Mouse (Mus musculus): ENCODE measurements at regions not wholly inside any gene's neighbourhood (a gene's known extent, or its start where the extent isn't known, plus 50 kb on each side); places are given as distances from the start of the nearest gene placed in this dataset.

DNA sequence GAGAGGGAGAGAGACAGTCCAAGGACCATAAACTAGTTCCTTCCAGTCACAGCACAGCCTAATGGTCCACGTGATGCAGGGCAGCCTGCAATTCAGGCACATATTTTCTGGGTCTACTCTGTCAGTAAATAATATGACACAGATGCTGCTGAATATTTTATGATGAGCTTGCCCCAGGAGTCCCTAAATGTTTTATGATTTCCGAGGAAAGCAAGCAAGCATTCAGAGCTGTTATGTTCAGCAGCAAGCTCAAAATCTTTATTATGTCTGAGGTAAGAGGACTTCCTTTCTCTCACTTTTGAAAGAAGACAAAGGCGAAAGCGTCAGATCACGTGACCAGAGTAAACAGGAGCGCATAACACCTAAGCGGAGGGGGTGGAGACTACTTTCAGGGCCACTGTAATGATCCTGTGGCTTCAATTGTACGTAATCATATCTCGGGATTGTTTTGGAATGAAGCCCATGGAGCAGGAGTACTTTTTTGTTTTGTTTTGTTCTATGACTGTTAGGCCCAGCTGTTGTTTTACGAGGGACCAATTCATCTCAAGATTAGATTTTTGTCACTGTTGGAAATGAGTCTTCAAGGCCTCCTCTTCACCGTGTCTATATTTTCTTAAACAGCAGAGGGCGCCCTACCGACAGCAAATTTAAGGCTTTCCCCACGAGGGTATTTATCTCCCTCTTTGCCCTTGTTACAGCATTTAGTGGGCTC is 107.8 kb downstream of the Cavin4 start:
- no peak overlapping the region for H3K9ac ChIP-seq
- H3K27me3 ChIP-seq: no peaks in the 10 kb centered on the region
- H3K36me3 ChIP-seq: no peaks in the 10 kb centered on the region
- no peaks in the 10 kb centered on the region for H3K9me3 ChIP-seq (replicated peaks)
- H3K4me1 ChIP-seq (replicated peaks): peaks cover 3% of the 10 kb centered on the region; the same call in 1 of the 2 replicates
- ATAC-seq (replicated peaks; ENCODE audit: insufficient number of reproducible peaks, insufficient read depth, low FRiP score, low read depth): no peak
- H3K4me2 ChIP-seq: no peak overlapping the region
- H3K4me3 ChIP-seq: no peak overlapping the region
- 31% methylated on average over 14 of the region's 14 CpGs for WGBS
- H3K27ac ChIP-seq: no peak overlapping the region

DNA sequence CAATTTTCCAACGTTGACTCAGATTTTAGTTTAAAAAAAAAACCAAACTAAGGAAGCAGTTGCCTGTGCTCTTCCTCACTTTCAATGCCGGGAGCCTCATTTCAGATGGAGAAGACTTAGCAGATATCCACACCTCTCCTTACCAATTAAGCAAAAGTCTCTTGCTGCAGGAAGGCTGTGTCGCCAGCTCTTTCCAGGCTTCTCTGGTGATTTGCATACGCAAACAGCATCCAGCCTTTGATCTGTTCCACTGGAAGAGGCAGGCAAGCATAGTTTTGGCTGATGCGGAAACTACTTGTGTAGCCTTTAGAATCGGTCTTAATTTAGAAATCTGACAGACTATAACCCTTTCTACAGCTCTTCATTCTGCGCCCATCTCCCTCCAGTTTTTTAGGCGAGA is 108.5 kb downstream of the Cavin4 start:
- Histone ChIP-seq H3K4me2 (no peak overlapping the region), H3K9me3 (replicated peaks) (no peaks in the 10 kb centered on the region), H3K27ac (no peak overlapping the region), H3K36me3 (no peaks in the 10 kb centered on the region), H3K4me3 (no peak overlapping the region), H3K9ac (no peak overlapping the region), H3K27me3 (no peaks in the 10 kb centered on the region), H3K4me1 (replicated peaks) (peaks cover 3% of the 10 kb centered on the region; the same call in 1 of the 2 replicates)
- 58% methylated on average over 8 of the region's 8 CpGs for WGBS
- ATAC-seq (replicated peaks; ENCODE audit: insufficient number of reproducible peaks, insufficient read depth, low FRiP score, low read depth): no peak

DNA sequence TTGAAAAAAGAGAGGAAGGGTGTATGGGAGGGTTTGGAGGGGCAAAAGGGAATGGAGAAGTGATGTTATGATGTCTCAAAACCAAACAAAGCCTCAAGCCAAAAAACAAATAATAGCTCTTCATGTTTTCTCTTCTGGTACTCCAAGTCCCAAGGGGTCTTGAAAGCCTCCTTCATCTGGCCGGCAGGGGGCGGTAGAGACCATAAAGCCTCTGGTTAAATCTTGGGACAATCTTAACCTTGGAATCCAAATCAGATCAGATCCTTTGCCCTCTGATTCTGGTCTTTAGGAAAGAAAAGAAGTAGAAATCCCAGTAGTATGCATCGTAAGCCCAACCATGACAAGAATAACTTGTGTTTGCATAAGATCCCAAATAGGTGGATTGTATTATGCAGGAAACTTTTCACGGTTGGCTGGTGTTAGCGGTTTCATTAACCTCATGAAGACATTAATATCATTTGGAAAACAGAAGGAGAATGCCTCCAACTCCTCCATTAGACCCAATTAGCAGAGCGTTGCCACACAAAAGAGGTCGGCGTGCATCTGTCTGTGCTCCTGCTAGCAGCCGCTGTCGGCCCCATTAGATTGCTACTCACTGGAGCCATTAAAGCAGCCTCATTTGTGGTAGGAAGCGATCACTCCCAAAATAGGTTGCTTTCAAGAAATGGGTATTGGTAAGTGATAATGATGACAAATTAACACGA is 116.0 kb downstream of the Cavin4 start:
- Histone ChIP-seq H3K9me3 (replicated peaks) (no peaks in the 10 kb centered on the region), H3K4me3 (no peak overlapping the region), H3K36me3 (no peaks in the 10 kb centered on the region), H3K27ac (no peak overlapping the region), H3K27me3 (no peaks in the 10 kb centered on the region), H3K9ac (no peak overlapping the region), H3K4me2 (no peak overlapping the region), H3K4me1 (replicated peaks) (peaks cover 3% of the 10 kb centered on the region; the same call in 1 of the 2 replicates)
- 70% methylated on average over 12 of the region's 12 CpGs for WGBS
- no peak for ATAC-seq (replicated peaks; ENCODE audit: insufficient number of reproducible peaks, insufficient read depth, low FRiP score, low read depth)

DNA sequence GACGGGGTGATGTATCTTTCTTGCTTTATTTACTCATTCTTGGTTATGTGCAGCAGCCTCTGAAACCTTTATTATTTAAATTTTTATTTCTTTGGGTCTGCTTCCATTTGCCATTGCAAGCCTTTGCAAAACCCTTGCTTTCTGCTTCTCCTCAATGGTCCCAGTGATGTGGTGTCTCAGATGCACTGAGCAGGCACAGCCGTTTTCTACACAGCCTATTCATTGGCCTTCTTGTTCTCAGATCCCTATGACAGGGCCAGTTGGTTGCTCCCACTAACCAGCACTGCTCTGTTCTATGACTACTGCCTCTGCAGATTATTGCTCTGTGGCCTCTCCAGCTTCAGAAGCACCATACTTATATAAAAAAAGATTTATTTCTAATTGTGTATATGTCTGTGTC is 116.6 kb downstream of the Cavin4 start:
- H3K9me3 ChIP-seq (replicated peaks): no peaks in the 10 kb centered on the region
- no peak for ATAC-seq (replicated peaks; ENCODE audit: insufficient number of reproducible peaks, insufficient read depth, low FRiP score, low read depth)
- WGBS: 87% methylated on average over 2 of the region's 2 CpGs
- peaks cover 2% of the 10 kb centered on the region; the same call in 1 of the 2 replicates for H3K4me1 ChIP-seq (replicated peaks)
- H3K27me3 ChIP-seq: no peaks in the 10 kb centered on the region
- H3K9ac ChIP-seq: no peak overlapping the region
- no peaks in the 10 kb centered on the region for H3K36me3 ChIP-seq
- no peak overlapping the region for H3K4me3 ChIP-seq
- no peak overlapping the region for H3K27ac ChIP-seq
- no peak overlapping the region for H3K4me2 ChIP-seq

DNA sequence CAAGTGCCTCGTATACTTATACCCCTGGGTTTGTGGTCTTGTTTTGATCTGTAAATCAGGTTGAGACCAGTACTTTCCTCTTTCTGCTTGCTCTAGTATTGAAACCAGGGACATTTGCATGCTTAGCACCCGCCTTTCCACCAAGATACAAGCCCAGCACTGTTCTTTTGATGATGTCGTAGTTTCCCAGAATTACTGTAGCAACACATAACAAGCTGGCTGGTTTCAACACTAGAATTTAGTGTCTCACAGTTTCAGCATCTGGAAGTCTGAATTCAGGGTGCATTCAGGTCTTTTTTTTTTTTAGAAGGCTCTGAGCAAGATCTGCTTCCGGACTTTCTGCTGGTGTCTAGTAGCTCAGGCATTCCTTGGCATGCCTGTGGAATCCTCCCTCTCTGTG is 117.8 kb downstream of the Cavin4 start:
- WGBS: 64% methylated on average over 4 of the region's 4 CpGs
- Histone ChIP-seq H3K4me1 (replicated peaks) (no peaks in the 10 kb centered on the region), H3K36me3 (no peaks in the 10 kb centered on the region), H3K4me2 (no peak overlapping the region), H3K27me3 (no peaks in the 10 kb centered on the region), H3K9me3 (replicated peaks) (no peaks in the 10 kb centered on the region), H3K9ac (no peak overlapping the region), H3K27ac (no peak overlapping the region), H3K4me3 (no peak overlapping the region)
- no peak for ATAC-seq (replicated peaks; ENCODE audit: insufficient number of reproducible peaks, insufficient read depth, low FRiP score, low read depth)

- Histone ChIP-seq H3K27me3 (no peaks in the 10 kb centered on the region), H3K4me3 (no peak overlapping the region), H3K4me2 (no peak overlapping the region), H3K4me1 (replicated peaks) (no peaks in the 10 kb centered on the region), H3K36me3 (no peaks in the 10 kb centered on the region), H3K9me3 (replicated peaks) (no peaks in the 10 kb centered on the region), H3K27ac (no peak overlapping the region), H3K9ac (no peak overlapping the region)
- 73% methylated on average over 3 of the region's 3 CpGs for WGBS
- no peak for ATAC-seq (replicated peaks; ENCODE audit: insufficient number of reproducible peaks, insufficient read depth, low FRiP score, low read depth)
Observed at GRCm38 (mm10) chr4:48782686-48783085, 119.4 kb downstream of the Cavin4 start.

DNA sequence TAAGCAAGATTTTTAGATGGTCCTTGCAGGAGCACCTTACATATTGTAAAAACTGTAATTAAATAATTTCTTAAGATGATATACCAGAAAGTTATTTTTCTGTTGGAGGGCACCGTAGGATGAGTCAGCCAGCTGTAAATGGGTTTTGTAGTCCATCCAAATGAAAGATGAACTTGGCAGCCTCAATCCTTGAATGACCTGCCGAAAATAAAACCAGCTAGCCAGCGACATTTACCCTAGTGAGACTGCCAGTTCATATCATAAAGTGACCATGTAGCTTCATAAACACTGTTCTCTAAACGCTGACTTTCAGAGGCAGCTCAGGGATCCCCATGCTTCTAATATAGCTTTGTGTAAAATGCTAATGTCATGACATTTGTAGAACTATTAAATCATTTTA is 127.8 kb downstream of the Cavin4 start:
- H3K4me2 ChIP-seq: no peak overlapping the region
- H3K9ac ChIP-seq: no peak overlapping the region
- no peak overlapping the region for H3K27ac ChIP-seq
- no peaks in the 10 kb centered on the region for H3K36me3 ChIP-seq
- WGBS: 72% methylated on average over 4 of the region's 4 CpGs
- H3K4me3 ChIP-seq: no peak overlapping the region
- no peaks in the 10 kb centered on the region for H3K4me1 ChIP-seq (replicated peaks)
- no peaks in the 10 kb centered on the region for H3K27me3 ChIP-seq
- ATAC-seq (replicated peaks; ENCODE audit: insufficient number of reproducible peaks, insufficient read depth, low FRiP score, low read depth): no peak
- no peaks in the 10 kb centered on the region for H3K9me3 ChIP-seq (replicated peaks)

GRCm38 (mm10) chr4:48803777-48804176 is 140.5 kb downstream of the Cavin4 start:
- no peak for ATAC-seq (replicated peaks; ENCODE audit: insufficient number of reproducible peaks, insufficient read depth, low FRiP score, low read depth)
- H3K9ac ChIP-seq: no peak overlapping the region
- no peak overlapping the region for H3K4me2 ChIP-seq
- H3K27me3 ChIP-seq: no peaks in the 10 kb centered on the region
- H3K36me3 ChIP-seq: no peaks in the 10 kb centered on the region
- H3K27ac ChIP-seq: peak overlapping the region; percentile 41; the same call in 1 of the 2 replicates
- H3K4me1 ChIP-seq (replicated peaks): peaks cover 9% of the 10 kb centered on the region; the same call in 1 of the 2 replicates
- no peaks in the 10 kb centered on the region for H3K9me3 ChIP-seq (replicated peaks)
- no peak overlapping the region for H3K4me3 ChIP-seq
- WGBS: 35% methylated on average over 3 of the region's 3 CpGs

DNA sequence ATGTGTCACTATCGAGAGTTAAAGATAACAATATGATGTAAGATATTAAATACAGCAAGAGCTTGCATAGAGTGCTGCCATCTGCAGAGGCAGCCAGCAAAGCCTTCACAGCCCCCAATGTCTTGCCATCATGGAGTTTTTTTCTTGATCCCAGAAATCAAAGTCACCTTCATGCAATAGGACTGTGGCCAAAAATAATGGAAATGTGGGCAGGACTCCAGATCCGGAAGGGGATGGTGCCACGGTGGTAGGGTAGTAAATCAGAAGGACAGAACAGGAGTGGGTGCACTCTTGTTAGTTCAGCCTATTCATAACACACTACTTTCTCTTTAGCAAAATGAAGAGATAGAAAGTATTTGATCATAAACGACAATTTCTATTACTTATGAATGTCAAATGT is 145.3 kb downstream of the Cavin4 start:
- Histone ChIP-seq H3K4me2 (no peak overlapping the region), H3K36me3 (no peaks in the 10 kb centered on the region), H3K9me3 (replicated peaks) (no peaks in the 10 kb centered on the region), H3K9ac (no peak overlapping the region), H3K27ac (no peak overlapping the region), H3K4me3 (no peak overlapping the region), H3K4me1 (replicated peaks) (peaks cover 6% of the 10 kb centered on the region; the same call in 1 of the 2 replicates), H3K27me3 (no peaks in the 10 kb centered on the region)
- 55% methylated on average over 4 of the region's 4 CpGs for WGBS
- ATAC-seq (replicated peaks; ENCODE audit: insufficient number of reproducible peaks, insufficient read depth, low FRiP score, low read depth): no peak

DNA sequence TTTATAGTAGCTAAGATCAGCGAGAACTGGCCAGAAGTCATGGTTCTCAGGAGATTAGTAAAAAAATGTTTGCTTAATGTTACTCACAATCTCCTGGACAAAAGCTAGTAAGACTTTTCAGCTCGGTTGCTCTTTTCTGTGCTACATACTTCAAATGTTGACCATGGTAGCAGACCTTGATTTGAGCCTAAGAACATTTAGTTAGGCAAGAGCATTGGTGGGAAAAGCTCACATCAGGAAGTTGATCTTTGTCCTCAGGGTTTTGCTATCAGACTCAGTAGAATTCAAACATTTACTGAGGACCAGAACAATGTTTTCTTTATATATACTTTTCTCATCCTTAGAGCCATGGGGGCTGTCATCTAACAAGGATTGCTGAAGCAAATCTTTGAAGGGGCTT is 170.4 kb downstream of the Cavin4 start:
- H3K4me2 ChIP-seq: no peak overlapping the region
- H3K27ac ChIP-seq: no peak overlapping the region
- H3K36me3 ChIP-seq: no peaks in the 10 kb centered on the region
- no peak overlapping the region for H3K9ac ChIP-seq
- ATAC-seq (replicated peaks; ENCODE audit: insufficient number of reproducible peaks, insufficient read depth, low FRiP score, low read depth): no peak
- no peaks in the 10 kb centered on the region for H3K27me3 ChIP-seq
- 58% methylated on average over 2 of the region's 2 CpGs for WGBS
- no peaks in the 10 kb centered on the region for H3K9me3 ChIP-seq (replicated peaks)
- no peak overlapping the region for H3K4me3 ChIP-seq
- H3K4me1 ChIP-seq (replicated peaks): no peaks in the 10 kb centered on the region

DNA sequence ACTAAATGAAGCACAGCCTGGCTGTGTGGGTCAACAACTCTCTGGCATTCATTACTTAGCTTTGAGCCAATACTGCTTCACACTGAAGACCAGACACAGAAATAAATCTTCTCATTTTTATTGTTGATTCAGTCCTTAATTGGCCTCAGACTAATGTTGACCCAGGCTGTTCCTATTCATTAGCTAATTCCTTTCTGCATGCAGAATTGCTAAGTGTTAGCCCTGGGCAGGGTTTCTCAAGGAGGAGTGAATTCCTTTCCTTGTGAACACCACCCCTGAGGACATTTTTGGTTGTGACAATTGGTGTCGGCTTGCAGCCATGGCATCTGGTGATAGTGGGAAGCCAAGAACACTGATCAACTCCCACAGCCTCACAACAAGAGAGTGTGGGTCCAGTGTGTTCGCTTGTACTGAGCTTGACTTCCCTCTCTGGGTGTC is 179.5 kb downstream of the Cavin4 start:
- Histone ChIP-seq H3K27me3 (no peaks in the 10 kb centered on the region), H3K9ac (no peak overlapping the region), H3K36me3 (no peaks in the 10 kb centered on the region), H3K27ac (no peak overlapping the region), H3K4me2 (no peak overlapping the region), H3K4me1 (replicated peaks) (peaks cover 18% of the 10 kb centered on the region; the same call in 1 of the 2 replicates), H3K4me3 (no peak overlapping the region), H3K9me3 (replicated peaks) (no peaks in the 10 kb centered on the region)
- ATAC-seq (replicated peaks; ENCODE audit: insufficient number of reproducible peaks, insufficient read depth, low FRiP score, low read depth): no peak
- 43% methylated on average over 2 of the region's 2 CpGs for WGBS

GRCm38 (mm10) chr4:48871105-48871504 is 188.0 kb upstream of the Plppr1 start:
- Histone ChIP-seq H3K36me3 (no peaks in the 10 kb centered on the region), H3K4me3 (no peak overlapping the region), H3K27ac (no peak overlapping the region), H3K4me2 (no peak overlapping the region), H3K4me1 (replicated peaks) (no peaks in the 10 kb centered on the region), H3K9ac (no peak overlapping the region), H3K9me3 (replicated peaks) (no peaks in the 10 kb centered on the region), H3K27me3 (no peaks in the 10 kb centered on the region)
- WGBS: 78% methylated on average over 2 of the region's 2 CpGs
- ATAC-seq (replicated peaks; ENCODE audit: insufficient number of reproducible peaks, insufficient read depth, low FRiP score, low read depth): no peak

Data from heart, embryonic 15.5 days (tissue).